Mouse (Mus musculus): ENCODE results near the gene Tnfaip3.

Gene Tnfaip3

GRCm38 (mm10) chr10:19015257-19015862, at the start of gene Tnfaip3:
Gene Tnfaip3 (minus strand): TSS chr10:19015657.
- peak; percentile 96 for DNase-seq (ENCODE audit: low spot score)

- DNase-seq (ENCODE audit: low spot score), result no peak
Measured at GRCm38 (mm10) chr10:19064651-19065601, 49.5 kb upstream of the Tnfaip3 start.

DNA sequence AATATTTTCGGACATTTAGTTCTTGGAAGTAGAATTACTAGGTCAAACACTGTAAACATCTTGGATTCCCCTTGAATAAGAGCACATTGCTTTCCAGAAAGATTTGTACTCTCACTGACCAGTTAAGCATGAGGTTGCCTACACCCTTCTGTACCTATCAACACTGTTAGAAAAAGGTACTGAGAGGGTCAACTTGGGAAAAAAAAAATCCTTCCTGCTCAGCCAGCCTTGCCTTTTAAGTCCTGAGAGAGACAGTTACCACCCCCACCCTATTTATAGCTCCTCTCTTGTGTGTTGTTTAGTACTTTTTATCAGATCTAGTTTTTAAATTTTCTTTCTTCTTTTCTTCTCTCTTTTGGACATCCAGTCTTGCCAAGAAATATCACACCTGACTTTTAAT, 48.2 kb upstream of the Tnfaip3 start:
- DNase-seq (ENCODE audit: low spot score), result no peak

- no peak for DNase-seq (ENCODE audit: low spot score)
Measured at GRCm38 (mm10) chr10:19063208-19063607, 47.8 kb upstream of the Tnfaip3 start.

GRCm38 (mm10) chr10:19062098-19062905, 46.8 kb upstream of the Tnfaip3 start:
- no peak for DNase-seq (ENCODE audit: low spot score)

- no peak for DNase-seq (ENCODE audit: low spot score)
Measured at GRCm38 (mm10) chr10:19061201-19061600, 45.7 kb upstream of the Tnfaip3 start.

DNA sequence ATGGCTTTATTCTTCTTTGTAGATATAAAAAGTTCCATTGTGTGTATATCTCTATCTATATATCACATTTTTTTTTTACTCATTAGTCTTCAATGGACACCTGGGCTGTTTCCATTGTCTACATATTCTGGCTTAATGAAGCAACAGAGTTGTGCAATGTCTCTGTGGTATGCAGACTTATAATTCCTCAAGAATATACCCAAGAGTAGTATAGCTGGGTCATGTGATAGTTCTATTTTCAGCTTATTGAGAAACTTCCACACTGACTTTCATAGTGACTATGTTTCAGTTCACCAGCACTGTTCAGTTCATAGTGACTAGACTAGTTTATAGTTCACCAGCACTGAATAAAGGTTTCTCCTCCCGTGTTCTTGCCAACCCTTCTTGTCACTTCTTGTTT, 38.1 kb upstream of the Tnfaip3 start:
- DNase-seq (ENCODE audit: low spot score), result no peak

DNA sequence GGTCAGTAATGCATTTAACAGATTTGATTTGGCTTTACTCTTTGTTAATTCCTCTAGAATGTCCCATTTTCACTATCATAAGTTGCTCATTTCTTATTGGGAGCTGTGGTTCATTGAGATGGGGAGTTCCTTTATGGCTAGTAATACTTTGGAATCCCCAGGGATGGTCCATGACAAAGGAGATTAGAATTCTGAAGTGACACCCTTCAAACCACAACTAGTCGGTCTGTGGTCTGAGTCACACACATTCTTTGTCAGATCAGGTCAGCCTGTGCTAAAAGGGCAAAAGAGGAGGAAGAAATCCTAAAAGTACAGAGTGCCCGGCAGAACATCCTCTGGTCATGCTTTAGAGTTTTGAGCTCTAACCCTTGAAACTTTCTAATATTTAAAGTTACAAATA, 30.5 kb upstream of the Tnfaip3 start:
- no peak for DNase-seq (ENCODE audit: low spot score)

GRCm38 (mm10) chr10:19044765-19045516, 29.5 kb upstream of the Tnfaip3 start:
- no peak for DNase-seq (ENCODE audit: low spot score)

DNA sequence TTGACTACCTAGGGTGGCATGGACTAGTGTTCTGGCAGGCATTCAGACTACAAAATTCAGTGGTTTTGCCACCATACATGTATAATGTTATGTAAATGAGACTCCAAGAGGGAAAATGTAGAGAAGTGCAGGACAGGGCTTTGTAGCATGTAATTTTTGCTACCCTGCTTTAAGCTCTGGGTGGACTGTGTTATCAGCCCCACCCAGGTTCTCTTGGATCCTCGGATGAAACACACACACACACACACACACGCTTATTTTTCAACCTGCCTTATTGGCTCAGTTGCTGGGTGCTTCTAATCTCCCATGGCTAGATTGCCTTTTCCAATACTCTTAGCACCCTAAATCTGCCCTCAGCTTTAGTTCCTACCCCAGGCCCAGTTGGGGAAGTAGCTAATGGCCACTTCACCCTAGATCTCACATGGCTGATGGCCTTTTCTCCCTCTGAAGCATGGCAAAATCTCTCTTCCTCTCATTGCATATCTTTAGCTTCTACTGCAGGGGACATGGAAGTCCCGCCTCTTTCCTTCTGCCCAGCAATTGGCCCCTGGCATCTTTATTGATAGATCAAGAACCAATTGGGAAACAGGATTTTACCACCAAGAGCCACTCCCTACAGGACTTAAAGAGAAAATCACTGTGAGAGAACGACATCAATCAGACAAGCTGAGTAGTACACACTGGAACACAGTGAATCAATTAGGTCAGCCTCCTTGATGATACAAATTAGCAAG, 28.2 kb upstream of the Tnfaip3 start:
- peak; percentile 25 for DNase-seq (ENCODE audit: low spot score)

GRCm38 (mm10) chr10:19040147-19040546, 24.7 kb upstream of the Tnfaip3 start:
- DNase-seq (ENCODE audit: low spot score), result no peak

- no peak for DNase-seq (ENCODE audit: low spot score)
Measured at GRCm38 (mm10) chr10:19034764-19035163, 19.3 kb upstream of the Tnfaip3 start.

GRCm38 (mm10) chr10:19033696-19034095, 18.2 kb upstream of the Tnfaip3 start:
- no peak for DNase-seq (ENCODE audit: low spot score)

DNA sequence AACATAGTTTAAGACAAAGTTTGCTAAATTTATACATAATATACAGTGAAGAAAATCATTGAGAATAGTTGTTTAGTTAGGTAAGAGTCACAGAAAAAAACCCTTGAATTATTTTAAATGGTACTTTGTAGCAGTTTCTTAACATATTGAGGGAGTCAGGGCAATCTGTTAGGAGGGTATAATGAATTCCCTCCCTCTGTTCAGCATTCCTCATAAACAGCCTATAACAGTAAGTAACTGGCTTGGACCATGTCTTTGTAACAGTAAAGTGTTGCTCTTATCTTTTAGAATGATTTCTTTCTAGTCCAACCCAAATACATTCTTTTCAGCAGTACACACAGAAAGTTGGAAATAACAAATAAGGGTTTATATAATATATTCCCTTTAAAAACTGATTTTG, 16.4 kb upstream of the Tnfaip3 start:
- DNase-seq (ENCODE audit: low spot score), result no peak

- no peak for DNase-seq (ENCODE audit: low spot score)
Measured at GRCm38 (mm10) chr10:19030628-19031027, 15.2 kb upstream of the Tnfaip3 start.

DNA sequence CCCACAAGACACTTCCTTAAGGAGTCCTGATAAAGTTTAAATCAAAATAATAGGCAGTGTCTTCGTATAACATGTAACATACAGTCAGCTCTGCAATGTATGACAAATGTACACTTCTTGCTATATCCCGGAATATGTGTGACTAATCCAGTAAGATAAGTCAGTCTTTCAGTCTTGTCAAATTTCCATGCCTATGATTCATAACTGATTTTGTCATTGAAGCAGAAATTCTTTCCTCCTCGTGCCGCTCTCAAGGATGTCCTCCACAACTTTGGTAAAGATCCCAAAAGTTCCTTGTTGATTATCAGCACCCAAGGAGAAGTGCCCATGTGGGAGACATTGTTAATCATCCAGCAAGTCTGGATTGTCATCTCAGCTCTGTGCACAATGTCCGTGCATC, 11.3 kb upstream of the Tnfaip3 start:
- DNase-seq (ENCODE audit: low spot score), result no peak

GRCm38 (mm10) chr10:19024353-19024752, 8.9 kb upstream of the Tnfaip3 start:
- no peak for DNase-seq (ENCODE audit: low spot score)

DNA sequence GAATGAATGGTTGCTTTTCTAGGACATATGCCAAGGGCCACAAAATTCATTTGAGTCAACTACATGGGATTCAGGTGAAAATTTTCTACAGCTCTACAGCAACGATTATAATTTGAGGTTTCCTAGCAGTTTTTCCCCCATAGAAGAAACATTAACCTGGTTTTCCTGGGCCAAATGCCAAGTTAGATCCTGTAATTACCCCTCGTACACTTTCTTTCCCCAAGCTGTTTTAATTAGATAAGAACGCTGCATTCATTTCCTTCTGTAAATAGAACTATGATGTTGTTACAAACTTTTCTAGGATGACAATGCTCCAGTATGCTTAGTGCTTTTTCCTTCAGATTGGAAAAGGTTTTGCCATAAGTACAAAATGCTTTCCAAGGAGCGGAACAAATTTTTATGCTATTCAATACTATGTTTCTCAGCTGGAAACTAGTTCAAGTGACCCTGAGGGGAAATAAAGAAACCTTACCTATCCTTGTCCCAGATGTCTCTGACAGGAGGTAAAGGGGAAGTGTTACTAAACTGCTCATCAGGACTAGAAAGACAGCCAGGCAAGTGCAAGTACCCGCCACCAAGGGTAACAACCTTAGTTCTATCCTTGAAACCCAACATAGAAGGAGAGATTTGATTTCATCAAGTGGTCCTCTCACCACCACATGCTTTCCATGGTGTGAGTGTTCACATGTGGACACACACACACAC, 8.3 kb upstream of the Tnfaip3 start:
- DNase-seq (ENCODE audit: low spot score), result no peak

GRCm38 (mm10) chr10:19022272-19022671, 6.8 kb upstream of the Tnfaip3 start:
- DNase-seq (ENCODE audit: low spot score), result no peak

DNA sequence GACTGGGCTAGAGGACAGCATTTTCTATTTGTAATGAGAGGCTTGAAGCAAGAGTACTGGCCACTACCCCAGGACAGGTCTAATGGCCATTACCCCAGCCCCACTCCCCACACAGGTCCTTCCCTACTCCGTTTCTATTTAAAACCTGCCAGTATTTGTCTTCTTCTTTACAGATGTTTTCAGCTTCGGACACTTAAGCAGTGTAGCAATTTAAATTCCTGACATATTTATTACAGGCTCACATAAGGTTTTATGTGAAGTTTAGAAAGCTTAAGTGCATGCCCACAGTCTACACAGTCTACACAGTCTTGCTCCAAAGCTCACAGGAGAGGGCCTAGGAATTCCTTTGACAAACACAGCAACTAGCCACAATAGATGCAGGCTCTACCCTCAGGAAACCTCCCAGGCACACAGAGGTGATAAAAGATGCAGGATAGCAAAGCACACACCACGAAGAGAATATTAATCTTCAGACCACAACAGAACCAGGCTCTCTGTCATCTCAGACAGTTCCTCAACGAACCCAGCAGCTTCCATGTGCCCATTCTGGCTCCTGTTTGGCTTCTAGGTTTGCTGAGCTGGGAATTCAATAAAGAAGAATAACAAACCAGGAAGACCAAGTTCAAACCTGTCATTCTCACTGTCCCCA, 1.5 kb upstream of the Tnfaip3 start:
- no peak for DNase-seq (ENCODE audit: low spot score)

Data from urinary bladder, postnatal 14 days (tissue).